Comparison of ENCODE assay signal across 9 mouse cellular contexts in the genomic region with DNA sequence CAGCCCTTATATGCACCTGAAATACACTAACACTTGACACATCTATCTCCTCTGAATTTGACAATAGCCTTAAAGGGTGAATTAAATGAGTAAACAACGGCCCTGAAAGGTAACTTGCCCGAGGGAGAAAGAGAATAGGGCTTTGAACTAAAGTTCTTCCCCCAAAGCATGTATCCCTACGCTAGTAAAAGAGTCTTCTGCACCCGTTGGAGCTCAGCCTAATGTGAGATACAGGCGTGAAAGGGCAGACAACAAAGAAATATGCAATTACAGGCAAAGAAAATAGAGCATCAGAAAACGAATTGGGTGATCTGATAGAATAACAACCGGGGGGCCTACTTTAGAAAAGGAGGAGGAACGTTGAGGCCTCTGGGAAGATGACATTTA. TPM values are rescaled to one million over a fixed set of nuclear protein-coding genes. Genes with fewer than 3 reads are reported as not detected.
DNase-seq lines count a peak whose midpoint lies in the region; ATAC-seq lines count a peak whose summit lies in the region.
"Had no signal": no experiment of that assay in that cellular context is flagged by ENCODE, and none has a peak within 500 bp of the region (broad histone marks: within the 10 kb centered on the region; RNA-seq: fewer than 3 reads in every experiment).

No protein-coding gene starts in this region.

- peak overlapping the region; percentile 67 for H3K4me2 ChIP-seq in kidney, embryonic 15.5 days
- peak overlapping the region; percentile 89 for H3K4me2 ChIP-seq in hindbrain, embryonic 14.5 days (replicated peaks)
- H3K4me2 ChIP-seq in midbrain, embryonic 16.5 days (ENCODE audit: low read length): peak overlapping the region; percentile 94

- peak overlapping the region; percentile 82 for H3K4me3 ChIP-seq in kidney, embryonic 15.5 days (replicated peaks)
- H3K4me3 ChIP-seq in hindbrain, embryonic 14.5 days (replicated peaks; ENCODE audit: low read length): peak overlapping the region; percentile 97
- H3K4me3 ChIP-seq in midbrain, embryonic 16.5 days (ENCODE audit: low read depth, low read length): peak overlapping the region; percentile 97

- 2% methylated on average over 8 of the region's 8 CpGs for WGBS in kidney, embryonic 15.5 days
- 4% methylated on average over 8 of the region's 8 CpGs for WGBS in hindbrain, embryonic 14.5 days
- WGBS in midbrain, embryonic 16.5 days: 2% methylated on average over 8 of the region's 8 CpGs

- H3K4me1 ChIP-seq in kidney, embryonic 15.5 days: peaks cover 24% of the 10 kb centered on the region
- peaks cover 19% of the 10 kb centered on the region for H3K4me1 ChIP-seq in hindbrain, embryonic 14.5 days (replicated peaks; ENCODE audit: control insufficient read depth, insufficient read depth, low read length)
- peaks cover 14% of the 10 kb centered on the region for H3K4me1 ChIP-seq in midbrain, embryonic 16.5 days (ENCODE audit: control insufficient read depth, insufficient read depth, low read length)

- no peaks in the 10 kb centered on the region for H3K27me3 ChIP-seq in kidney, embryonic 15.5 days
- no peaks in the 10 kb centered on the region for H3K27me3 ChIP-seq in hindbrain, embryonic 14.5 days (ENCODE audit: control insufficient read depth, insufficient read depth, low read length)
- no peaks in the 10 kb centered on the region for H3K27me3 ChIP-seq in midbrain, embryonic 16.5 days (ENCODE audit: control insufficient read depth, insufficient read depth, low read depth, low read length)

- H3K9me3 ChIP-seq in kidney, embryonic 15.5 days (replicated peaks): no peaks in the 10 kb centered on the region
- H3K9me3 ChIP-seq in hindbrain, embryonic 14.5 days (ENCODE audit: control insufficient read depth, low read length): no peaks in the 10 kb centered on the region
- H3K9me3 ChIP-seq in midbrain, embryonic 16.5 days (replicated peaks; ENCODE audit: control insufficient read depth, low read length, poor library complexity, severe bottlenecking): no peaks in the 10 kb centered on the region

- H3K9ac ChIP-seq in kidney, embryonic 15.5 days: peak overlapping the region; percentile 92
- peak overlapping the region; percentile 91 for H3K9ac ChIP-seq in hindbrain, embryonic 14.5 days
- H3K9ac ChIP-seq in midbrain, embryonic 16.5 days (ENCODE audit: low read depth, low read length): peak overlapping the region; percentile 97

- no peak for ATAC-seq in kidney, embryonic 15.5 days (replicated peaks; ENCODE audit: low FRiP score)
- no peak for ATAC-seq in hindbrain, embryonic 14.5 days (ENCODE audit: low FRiP score)
- no peak for ATAC-seq in midbrain, embryonic 16.5 days
- ATAC-seq in megakaryocyte progenitor cell, adult 5-6 weeks (replicated peaks; ENCODE audit: poor library complexity): no peak

- no peak for DNase-seq in kidney, adult 11 months
- DNase-seq in adipocyte (ENCODE audit: low spot score): peak; percentile 51
- DNase-seq in hindbrain, embryonic 14.5 days (ENCODE audit: low spot score): peak; percentile 33
- DNase-seq in cerebellum, adult 18-20 months: no peak
- no peak for DNase-seq in frontal cortex, postnatal 14 days (ENCODE audit: low spot score in 2 of 2)

- H3K27ac ChIP-seq in kidney, embryonic 15.5 days: peak overlapping the region; percentile 92
- peak overlapping the region; percentile 90 for H3K27ac ChIP-seq in hindbrain, embryonic 14.5 days
- H3K27ac ChIP-seq in midbrain, embryonic 16.5 days (ENCODE audit: low read length): peak overlapping the region; percentile 94

- peaks cover 7% of the 10 kb centered on the region for H3K36me3 ChIP-seq in kidney, embryonic 15.5 days
- peaks cover 8% of the 10 kb centered on the region for H3K36me3 ChIP-seq in hindbrain, embryonic 14.5 days (replicated peaks; ENCODE audit: control insufficient read depth, insufficient read depth)
- no peaks in the 10 kb centered on the region for H3K36me3 ChIP-seq in midbrain, embryonic 16.5 days (ENCODE audit: control insufficient read depth, insufficient read depth, low read length)

RNA-seq across cellular contexts. Expression of gene Trpc4ap, which starts 0.9 kb away (rescaled TPM):
- 123 and 138 TPM in 2 replicates for polyA plus RNA-seq in kidney, embryonic 15.5 days (2015; fragmentation: Nextera tagmentation; extraction: Ambion mirVana)
- polyA plus RNA-seq in hindbrain, embryonic 14.5 days (2014; fragmentation: Nextera tagmentation; extraction: Ambion mirVana): 163 and 176 TPM in 2 replicates
- 152 and 157 TPM in 2 replicates for polyA plus RNA-seq in midbrain, embryonic 16.5 days (2015; fragmentation: Nextera tagmentation; extraction: Ambion mirVana)
- 59.0 and 62.9 TPM in 2 replicates for total RNA-seq in megakaryocyte progenitor cell, adult 5-6 weeks (2015)
- total RNA-seq in megakaryocyte progenitor cell, adult 5-6 weeks (2017): 73.1 and 89.6 TPM in 2 replicates

RNA-seq across cellular contexts. Expression of gene Edem2, which starts 37.9 kb away (rescaled TPM):
- 36.1 and 39.0 TPM in 2 replicates for polyA plus RNA-seq in kidney, embryonic 15.5 days (2015; fragmentation: Nextera tagmentation; extraction: Ambion mirVana)
- polyA plus RNA-seq in hindbrain, embryonic 14.5 days (2014; fragmentation: Nextera tagmentation; extraction: Ambion mirVana): 34.2 and 38.6 TPM in 2 replicates
- 46.3 and 49.6 TPM in 2 replicates for polyA plus RNA-seq in midbrain, embryonic 16.5 days (2015; fragmentation: Nextera tagmentation; extraction: Ambion mirVana)
- total RNA-seq in megakaryocyte progenitor cell, adult 5-6 weeks (2015): 47.1 and 55.0 TPM in 2 replicates
- total RNA-seq in megakaryocyte progenitor cell, adult 5-6 weeks (2017): 58.2 and 70.9 TPM in 2 replicates

RNA-seq across cellular contexts. Expression of gene Gm17581, which starts 44.3 kb away (rescaled TPM):
- polyA plus RNA-seq in kidney, embryonic 15.5 days (2015; fragmentation: Nextera tagmentation; extraction: Ambion mirVana): not detected in 2 replicates
- not detected in 2 replicates for polyA plus RNA-seq in hindbrain, embryonic 14.5 days (2014; fragmentation: Nextera tagmentation; extraction: Ambion mirVana)
- not detected in 2 replicates for polyA plus RNA-seq in midbrain, embryonic 16.5 days (2015; fragmentation: Nextera tagmentation; extraction: Ambion mirVana)
- not detected in 2 replicates for total RNA-seq in megakaryocyte progenitor cell, adult 5-6 weeks (2015)
- total RNA-seq in megakaryocyte progenitor cell, adult 5-6 weeks (2017): not detected in 2 replicates
- polyA plus RNA-seq: large intestine, adult 2 months had no signal

RNA-seq across cellular contexts. Expression of gene Procr, which starts 59.6 kb away (rescaled TPM):
- polyA plus RNA-seq in kidney, embryonic 15.5 days (2015; fragmentation: Nextera tagmentation; extraction: Ambion mirVana): 11.1 and 12.3 TPM in 2 replicates
- polyA plus RNA-seq in hindbrain, embryonic 14.5 days (2014; fragmentation: Nextera tagmentation; extraction: Ambion mirVana): 3.0 and 3.6 TPM in 2 replicates
- 2.4 and 2.8 TPM in 2 replicates for polyA plus RNA-seq in midbrain, embryonic 16.5 days (2015; fragmentation: Nextera tagmentation; extraction: Ambion mirVana)
- total RNA-seq in megakaryocyte progenitor cell, adult 5-6 weeks (2015): 0.89 TPM in 1 of 2 replicates, not detected in the other
- 3.1 and 6.1 TPM in 2 replicates for total RNA-seq in megakaryocyte progenitor cell, adult 5-6 weeks (2017)

Comparison
In these comparisons a context has a peak if more than half of its experiments do, and no peak if none do; other contexts are left out.
1. DNase-seq: peak in adipocyte (single experiment) and hindbrain, embryonic 14.5 days (single experiment); none in kidney, adult 11 months (single experiment), cerebellum, adult 18-20 months (0 of 2) and frontal cortex, postnatal 14 days (0 of 2).
2. Peak in every context shown above with its lines, with median percentiles within 50 percentile points of each other: H3K27ac ChIP-seq, H3K4me2 ChIP-seq, H3K4me3 ChIP-seq and H3K9ac ChIP-seq.